Mouse (Mus musculus): ENCODE data around the gene Gm15114.
"Not testable (repeated sequence)": the region's sequence is repeated elsewhere in the genome, so short reads cannot be mapped to it uniquely, and the experiment has no call there.

Gene Gm15114

GRCm38 (mm10) chrX:148488649-148489048 is at the start of gene Gm15114:
Gene Gm15114, plus strand, starts transcription at chrX:148488949.
- DNase-seq (ENCODE audit: low read depth in 2 of 2, low spot score in 2 of 2): not testable (repeated sequence)
